Mouse (Mus musculus) left cerebral cortex, adult 11 months (tissue): ENCODE data around the gene Borcs5.

ENCODE experiments used
- DNase-seq: peaks from one replicate; pipeline ENCODE4 v3.0.0; 2022; ENCODE audit warnings: low spot score

Borcs5 gene

GRCm38 (mm10) chr6:134639210-134639609, at the start of gene Borcs5:
Gene Borcs5, plus strand, starts transcription at chr6:134639510.
- DNase-seq, result no peak

- no peak for DNase-seq
These were observed 47.7 kb upstream of the Borcs5 start for GRCm38 (mm10) chr6:134591614-134592013.

- DNase-seq, result no peak
These were observed 44.5 kb upstream of the Borcs5 start for GRCm38 (mm10) chr6:134594569-134595442.

- DNase-seq, result no peak
These were observed 41.6 kb upstream of the Borcs5 start for GRCm38 (mm10) chr6:134597651-134598229.

- DNase-seq, result no peak
These were observed 40.1 kb upstream of the Borcs5 start for GRCm38 (mm10) chr6:134599239-134599638.

- DNase-seq, result no peak
These were observed 38.2 kb upstream of the Borcs5 start for GRCm38 (mm10) chr6:134601130-134601529.

- no peak for DNase-seq
These were observed 37.5 kb upstream of the Borcs5 start for GRCm38 (mm10) chr6:134601766-134602165.

GRCm38 (mm10) chr6:134602371-134603003, 36.8 kb upstream of the Borcs5 start:
- DNase-seq, result no peak

GRCm38 (mm10) chr6:134605196-134605595, 34.1 kb upstream of the Borcs5 start:
- DNase-seq, result no peak

- no peak for DNase-seq
These were observed 32.8 kb upstream of the Borcs5 start for GRCm38 (mm10) chr6:134606540-134606939.

- no peak for DNase-seq
These were observed 32.2 kb upstream of the Borcs5 start for GRCm38 (mm10) chr6:134606949-134607746.

GRCm38 (mm10) chr6:134610380-134610779, 28.9 kb upstream of the Borcs5 start:
- no peak for DNase-seq

GRCm38 (mm10) chr6:134611896-134612295, 27.4 kb upstream of the Borcs5 start:
- no peak for DNase-seq

- no peak for DNase-seq
These were observed 25.0 kb upstream of the Borcs5 start for GRCm38 (mm10) chr6:134614322-134614721.

- peak; percentile 77 for DNase-seq
These were observed 24.3 kb upstream of the Borcs5 start for GRCm38 (mm10) chr6:134614723-134615648.

GRCm38 (mm10) chr6:134617589-134617988, 21.7 kb upstream of the Borcs5 start:
- DNase-seq, result no peak

- no peak for DNase-seq
These were observed 19.2 kb upstream of the Borcs5 start for GRCm38 (mm10) chr6:134620129-134620528.

GRCm38 (mm10) chr6:134620846-134621551, 18.3 kb upstream of the Borcs5 start:
- DNase-seq, result peak; percentile 53

- DNase-seq, result no peak
These were observed 17.8 kb upstream of the Borcs5 start for GRCm38 (mm10) chr6:134621552-134621949.

- no peak for DNase-seq
These were observed 13.9 kb upstream of the Borcs5 start for GRCm38 (mm10) chr6:134625431-134625830.
